Mouse (Mus musculus) spleen, postnatal 4 days (tissue): Measurements from ENCODE around the gene Sdhaf1.

ENCODE experiments used
- DNase-seq, 2 experiments: peaks; one replicate each; pipeline ENCODE4 v3.0.0; 2022; ENCODE audit warnings: low spot score in 2 of 2

Gene Sdhaf1

DNA sequence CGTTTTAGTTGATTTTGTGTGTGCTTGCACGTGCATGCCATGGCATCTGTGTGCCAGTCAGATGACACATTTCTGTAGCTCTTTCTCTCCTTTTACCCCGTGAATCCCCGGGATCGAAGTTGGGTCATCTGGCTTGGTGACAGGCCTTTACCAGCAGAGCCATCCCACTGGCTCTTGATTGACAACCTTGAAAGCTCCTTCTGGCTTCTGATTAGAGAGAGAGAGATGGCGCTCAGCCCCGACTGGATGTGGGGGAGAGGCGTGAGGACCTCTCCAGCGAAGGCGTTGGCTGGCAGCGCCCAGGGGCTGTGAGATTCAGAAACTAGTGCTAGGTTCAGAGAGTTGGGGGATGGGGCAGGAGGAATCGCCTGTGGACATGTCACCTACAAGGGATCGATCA lies 29.9 kb downstream of the Sdhaf1 start:
- no peak for DNase-seq

DNA sequence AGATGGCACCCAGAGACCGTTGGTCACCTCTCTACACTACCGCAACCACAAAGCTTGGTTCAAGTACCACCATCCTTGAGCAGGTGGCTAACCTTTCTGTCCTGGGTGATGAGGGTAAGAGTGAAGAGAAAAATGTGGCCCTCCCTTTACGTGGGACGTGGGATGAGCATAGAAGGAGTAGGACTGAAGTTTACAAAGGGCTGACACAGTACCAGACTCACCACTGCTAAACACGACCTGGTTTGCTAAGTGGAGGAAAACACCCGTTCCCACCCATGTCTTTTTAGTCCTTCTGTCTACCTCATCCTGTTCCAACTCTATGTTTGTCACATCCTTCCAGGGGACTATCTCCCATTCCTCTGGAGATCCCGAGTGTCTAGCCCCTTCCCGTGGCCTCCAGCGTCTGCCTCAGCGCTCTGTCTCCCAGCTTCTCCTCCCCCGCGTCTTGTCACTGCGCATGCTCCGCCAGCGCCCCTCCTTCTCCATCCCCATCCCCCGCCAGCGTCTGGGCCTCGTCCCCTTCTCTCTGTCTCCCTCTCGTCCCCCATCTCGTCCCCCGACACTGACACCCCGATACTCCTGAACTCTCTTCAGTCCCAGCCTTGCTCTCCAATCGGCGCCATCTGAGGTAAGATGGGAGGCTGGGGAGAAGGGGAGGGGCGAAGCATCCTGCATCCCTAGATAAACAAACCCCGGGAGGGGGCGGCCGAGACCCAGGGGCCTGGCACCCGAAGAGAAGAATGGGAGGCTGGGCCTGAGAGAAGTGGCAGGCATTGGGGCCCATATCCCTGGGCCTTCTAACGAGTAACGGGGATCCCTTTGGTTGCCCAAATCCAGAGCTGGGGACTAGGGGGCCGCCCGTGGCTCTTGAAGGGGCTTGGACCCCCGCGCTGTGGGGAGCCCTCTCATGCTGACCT lies 32.2 kb downstream of the Sdhaf1 start, which contains the start of gene Clip3:
TSS of gene Clip3 (plus strand) at position 514 of the 917 bp plus-strand sequence.
- no peak for DNase-seq

DNA sequence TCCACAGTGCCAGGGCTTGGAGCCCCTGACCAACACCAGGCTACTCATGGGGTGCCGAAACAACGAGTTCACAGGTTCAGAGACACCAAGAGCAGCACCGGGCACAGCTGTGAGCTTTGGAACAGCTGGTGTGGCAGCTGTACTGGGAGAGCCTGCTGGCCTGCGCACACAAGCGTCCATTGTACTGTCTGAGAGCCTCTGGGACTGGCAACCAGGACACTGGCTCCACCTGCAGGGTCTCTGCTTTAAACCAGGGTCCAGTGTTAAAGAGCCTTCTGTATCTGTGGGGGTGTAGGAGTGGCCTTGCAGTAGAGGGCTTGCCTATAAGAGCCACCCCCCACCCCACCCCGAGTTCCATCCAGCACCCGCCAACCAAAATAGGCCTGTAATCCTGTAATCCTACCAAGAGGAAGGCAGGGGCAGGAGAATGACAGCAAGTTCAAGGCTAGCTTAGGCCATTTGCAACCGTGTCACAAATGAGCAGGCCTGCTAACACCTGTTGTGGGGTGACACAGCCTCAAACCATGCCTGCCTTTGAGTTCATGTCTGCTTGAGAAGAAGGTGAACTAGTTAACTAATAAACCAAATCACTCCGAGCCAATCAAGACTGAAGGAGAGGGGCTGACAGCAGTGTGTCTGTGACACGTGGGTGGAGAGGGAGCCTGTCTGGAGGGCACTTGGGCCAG lies 33.8 kb downstream of the Sdhaf1 start:
- no peak for DNase-seq

DNA sequence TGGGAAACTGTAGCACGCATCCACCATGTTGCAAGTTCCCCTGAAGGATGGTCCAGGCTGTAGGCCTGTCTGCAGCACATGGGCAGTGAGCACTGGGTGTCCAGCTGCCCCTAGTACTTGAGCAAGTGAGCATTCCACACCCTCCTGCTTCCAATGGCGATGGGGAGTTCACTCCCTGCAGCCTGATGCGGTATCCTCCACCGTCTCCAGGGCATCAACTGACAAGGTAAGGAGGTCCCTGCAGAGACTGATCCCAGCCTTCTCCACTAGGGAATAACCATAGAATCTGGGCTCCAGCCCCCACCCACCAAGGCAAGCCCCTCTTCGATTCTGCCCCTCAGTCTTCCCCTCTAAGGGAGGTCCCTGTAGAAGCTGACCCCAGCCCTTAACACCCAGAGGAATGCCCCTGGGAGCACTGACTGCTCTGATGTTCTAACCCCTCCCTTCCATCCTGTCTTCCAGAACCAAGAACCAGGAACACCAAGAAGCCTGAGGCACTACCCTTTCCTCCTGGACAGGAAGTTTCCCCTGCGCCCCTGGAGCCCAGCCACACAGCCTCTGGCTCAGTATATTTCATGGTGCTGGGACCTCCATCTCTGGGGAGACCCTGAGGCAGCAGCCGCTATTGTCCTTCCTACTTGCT lies 34.5 kb downstream of the Sdhaf1 start:
- DNase-seq, result no peak

DNA sequence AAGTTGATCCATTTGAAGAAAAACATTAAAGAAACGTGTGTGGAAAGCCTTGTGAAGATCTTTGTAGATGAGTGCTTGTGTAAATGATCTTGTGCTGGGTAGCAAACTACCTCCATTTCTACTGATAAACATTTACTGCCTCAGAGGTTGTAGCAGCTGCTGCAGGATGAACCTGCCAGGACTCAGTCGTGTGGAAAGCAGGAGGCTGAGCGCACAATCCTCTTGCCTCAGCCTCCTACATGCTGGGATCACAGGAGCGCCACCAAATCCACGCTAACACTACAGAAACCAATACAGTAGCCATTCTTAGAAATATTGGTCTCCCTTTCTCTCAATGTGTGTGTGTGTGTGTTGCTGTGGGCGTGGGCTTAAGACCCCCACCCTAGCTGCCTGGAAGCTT lies 35.6 kb downstream of the Sdhaf1 start:
- no peak for DNase-seq

DNA sequence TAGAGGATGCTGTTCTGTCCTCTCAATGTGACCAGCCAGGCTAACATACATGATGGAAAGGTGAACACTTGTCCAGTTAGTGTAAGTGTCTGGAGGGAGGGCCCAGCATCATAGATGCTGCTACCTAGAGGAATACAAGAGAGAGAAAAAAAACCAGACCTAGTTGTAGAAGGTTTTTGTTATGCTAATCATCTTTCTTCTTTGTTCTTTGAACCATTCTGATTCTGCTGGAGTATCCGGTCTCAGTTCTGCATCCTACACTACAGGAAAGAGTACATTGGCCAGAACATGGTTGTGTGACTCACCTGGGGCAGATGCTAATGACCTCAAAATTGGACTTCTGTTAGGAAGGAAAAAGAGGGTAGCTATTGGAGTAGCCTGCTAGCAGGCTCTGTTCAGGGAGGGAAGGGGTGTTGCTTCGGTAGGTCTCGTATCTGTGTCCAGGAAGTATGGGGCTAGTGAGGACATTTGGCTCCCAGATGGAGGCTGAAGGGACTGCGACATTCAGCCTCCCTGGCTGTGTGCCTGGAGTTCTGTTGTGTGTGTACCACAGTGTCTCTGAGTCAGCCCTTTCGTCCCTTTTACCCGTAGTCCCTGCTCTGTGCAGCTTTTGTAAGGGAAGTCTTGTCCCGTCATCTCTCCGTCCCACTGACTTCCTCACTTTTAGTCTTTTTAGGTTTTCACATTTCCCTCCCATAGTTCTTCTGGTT lies 36.8 kb downstream of the Sdhaf1 start:
- no peak for DNase-seq

DNA sequence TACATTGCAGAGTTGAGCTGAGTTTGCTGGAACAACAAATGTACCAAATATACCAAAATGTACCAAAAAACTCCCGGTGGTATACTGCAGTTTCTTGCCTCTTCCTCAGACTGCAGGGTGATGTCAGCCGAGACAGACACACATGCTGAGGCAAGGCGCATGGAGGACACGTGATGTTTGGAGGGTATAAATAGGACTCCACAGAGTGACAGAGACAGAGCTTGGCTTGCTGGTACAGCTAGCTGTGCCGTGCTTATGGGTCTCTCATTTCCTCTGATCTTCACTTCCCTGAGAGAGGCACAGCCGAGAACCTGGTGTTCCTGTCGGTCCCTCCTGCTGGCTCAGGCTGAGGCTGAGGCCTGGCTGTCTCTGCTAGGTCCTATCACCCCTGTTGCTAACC lies 41.0 kb downstream of the Sdhaf1 start:
- no peak for DNase-seq

DNA sequence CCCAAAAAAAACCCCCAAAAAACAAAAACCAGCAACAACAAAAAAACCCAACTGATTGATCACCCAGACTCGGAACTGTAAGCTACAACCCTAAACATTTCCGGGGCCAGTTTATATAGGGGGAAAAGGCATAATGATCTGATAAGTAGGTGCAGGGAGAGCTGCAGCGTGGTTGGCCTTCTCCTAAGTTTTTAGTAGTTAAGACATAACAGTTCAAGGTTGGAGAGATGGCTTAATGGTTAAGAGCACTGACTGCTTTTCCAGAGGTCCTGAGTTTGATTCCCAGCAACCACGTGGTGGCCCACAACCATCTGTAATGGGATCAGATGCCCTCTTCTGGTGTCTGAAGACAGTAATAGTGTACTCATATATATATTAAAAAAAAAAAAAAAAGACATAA lies 42.2 kb downstream of the Sdhaf1 start:
- DNase-seq, result no peak

DNA sequence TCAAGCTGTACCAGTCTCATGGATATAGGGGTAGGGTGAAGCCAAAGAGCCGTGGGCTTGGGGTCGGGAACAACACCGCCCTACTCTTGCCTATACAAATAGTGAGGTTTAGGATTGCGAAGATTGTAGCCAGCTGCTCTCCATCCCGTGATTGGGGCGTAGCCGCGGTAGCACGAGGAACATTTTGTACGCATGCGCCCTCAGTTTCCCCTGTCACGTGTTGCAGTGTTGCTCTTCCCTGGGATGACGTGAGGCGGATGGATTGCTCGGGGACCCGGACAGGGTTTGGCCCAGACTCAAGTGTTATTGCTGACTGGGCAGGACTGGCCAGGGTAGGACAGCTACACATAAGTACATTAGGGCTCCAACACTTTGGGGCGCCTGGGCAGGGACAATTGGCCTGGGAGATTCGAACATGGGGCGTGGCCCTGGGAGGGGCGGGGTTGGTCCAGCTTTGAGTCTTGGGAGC lies 43.0 kb downstream of the Sdhaf1 start:
- DNase-seq, result peak; percentile 75 to 85

DNA sequence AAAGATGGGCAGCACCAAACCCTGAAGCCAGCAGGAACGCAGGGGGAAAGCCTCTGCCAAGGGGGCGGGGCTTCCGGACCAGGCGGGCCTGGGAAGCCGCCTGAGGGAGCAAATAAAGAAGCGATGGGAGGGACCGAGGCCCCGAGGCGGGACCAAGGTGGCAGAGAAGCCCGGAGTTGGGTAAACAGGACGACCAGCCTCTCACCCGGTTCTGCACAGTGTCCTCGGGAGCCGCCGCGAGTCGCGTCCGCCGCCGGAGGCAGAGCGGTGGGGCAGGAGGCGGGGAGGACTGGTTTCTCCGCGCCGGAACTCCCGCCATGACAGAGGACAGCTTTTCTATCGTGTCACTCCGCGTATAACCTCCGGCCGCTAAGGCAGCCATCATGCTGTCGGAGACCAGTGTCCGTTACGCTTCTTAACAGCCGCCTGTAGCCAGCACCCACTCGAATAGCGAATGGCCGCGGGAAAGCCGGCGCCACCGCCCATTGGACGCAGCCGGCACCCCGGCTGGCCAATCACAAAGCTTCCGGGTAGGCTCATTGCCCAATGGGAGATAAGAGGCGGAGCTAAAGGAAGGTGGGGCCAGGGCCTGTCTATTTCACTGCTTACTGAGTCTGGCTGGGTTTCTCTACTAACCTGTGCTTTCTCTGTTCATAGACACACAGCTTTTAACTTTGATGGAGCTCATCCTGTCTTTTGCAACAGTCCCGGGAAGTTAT lies 43.6 kb downstream of the Sdhaf1 start, which contains the start of the genes Thap8 and Wdr62:
TSS of gene Thap8 (plus strand) at position 144 of the 719 bp plus-strand sequence.
TSS of gene Wdr62 (minus strand) at position 469 of the 719 bp plus-strand sequence.
- peak; percentile 93 to 95 for DNase-seq

DNA sequence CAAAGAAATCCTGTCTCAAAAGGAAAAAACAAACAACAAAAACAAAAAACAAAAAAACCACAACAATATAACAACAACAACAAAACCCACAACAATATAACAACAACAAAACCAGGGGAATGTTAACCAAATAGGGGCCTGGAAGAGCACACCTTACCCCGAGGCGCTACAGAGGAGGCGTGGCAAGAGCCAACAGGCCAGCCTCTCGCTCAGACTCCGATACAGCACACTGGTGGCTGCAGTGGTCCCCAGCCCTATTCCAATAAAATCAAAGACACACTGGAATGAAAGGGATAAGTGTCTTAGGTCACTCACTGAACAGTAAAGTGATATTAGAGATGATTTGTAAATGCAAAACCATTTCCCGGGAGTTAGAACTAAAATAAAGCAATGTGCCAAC lies 44.2 kb downstream of the Sdhaf1 start:
- DNase-seq, result no peak

DNA sequence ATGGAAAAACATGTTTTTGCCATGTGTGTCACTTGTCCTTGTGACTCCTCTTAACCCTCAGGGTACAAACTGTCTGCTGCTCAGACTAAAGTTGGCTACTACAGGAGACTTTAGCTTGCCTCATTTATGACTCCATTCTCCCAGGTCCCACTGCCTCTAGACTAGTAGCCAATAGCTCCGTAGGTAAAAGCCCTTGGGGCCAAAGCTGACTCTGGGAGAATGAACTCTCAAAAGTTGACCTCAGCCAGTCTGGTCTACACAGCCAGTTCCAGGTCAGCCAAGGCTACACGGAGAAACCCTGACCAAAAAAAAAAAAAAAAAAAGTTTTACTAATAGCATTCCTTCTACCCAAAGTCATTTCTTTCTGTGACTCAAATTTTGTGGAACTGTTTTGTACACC lies 44.8 kb downstream of the Sdhaf1 start:
- DNase-seq, result no peak

DNA sequence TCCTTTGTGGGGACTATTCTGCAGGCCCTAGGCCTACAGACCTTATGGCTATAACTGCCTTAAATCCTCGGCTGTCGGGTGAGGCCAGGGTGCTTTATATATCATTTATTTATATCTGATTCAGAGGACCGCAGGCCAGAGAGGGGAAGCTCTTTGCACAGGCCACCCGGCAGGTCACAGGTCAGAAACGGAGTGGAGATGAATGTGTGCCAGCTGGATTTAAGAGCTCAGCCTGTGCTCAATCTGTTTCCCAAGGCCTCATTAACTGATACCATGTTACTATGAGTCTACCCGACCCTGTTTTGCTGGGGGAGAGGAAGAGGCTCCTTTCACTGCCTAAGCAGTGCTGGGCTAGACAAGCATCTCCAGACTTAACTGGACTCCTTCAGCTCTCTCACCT lies 49.3 kb downstream of the Sdhaf1 start:
- DNase-seq, result no peak
